Mouse (Mus musculus) megakaryocyte-erythroid progenitor cell, adult 5-6 weeks (primary cell): ENCODE measurements around the gene Klk1b24. TPM values are rescaled to one million over a fixed set of nuclear protein-coding genes. Genes with fewer than 3 reads are reported as not detected.
"Not testable (repeated sequence)": the region's sequence is repeated elsewhere in the genome, so short reads cannot be mapped to it uniquely, and the experiment has no call there.

Experiments
- ATAC-seq: replicated peaks from 2 replicates; pipeline ENCODE4 v1.8.0; 2016; ENCODE audit warnings: mild to moderate bottlenecking, inconsistent platforms; ENCODE audit not compliant: severe bottlenecking, poor library complexity, low FRiP score, low TSS enrichment
- total RNA-seq, 2 experiments: library from RNA; stranded (forward) in 1 of 2; stranded (reverse) in 1 of 2; fragments of 200-1000, 215-1000 nt in 1 of 2; fragments of >200 nt in 1 of 2; fragmentation: Nextera tagmentation in 1 of 2; gene quantifications; 2 replicates each; pipeline ENCODE4 v1.2.3; 2014 to 2017

The Klk1b24 gene
- total RNA-seq (2014; fragmentation: Nextera tagmentation) (not detected in 2 replicates), total RNA-seq (2017) (not detected in 2 replicates)

DNA sequence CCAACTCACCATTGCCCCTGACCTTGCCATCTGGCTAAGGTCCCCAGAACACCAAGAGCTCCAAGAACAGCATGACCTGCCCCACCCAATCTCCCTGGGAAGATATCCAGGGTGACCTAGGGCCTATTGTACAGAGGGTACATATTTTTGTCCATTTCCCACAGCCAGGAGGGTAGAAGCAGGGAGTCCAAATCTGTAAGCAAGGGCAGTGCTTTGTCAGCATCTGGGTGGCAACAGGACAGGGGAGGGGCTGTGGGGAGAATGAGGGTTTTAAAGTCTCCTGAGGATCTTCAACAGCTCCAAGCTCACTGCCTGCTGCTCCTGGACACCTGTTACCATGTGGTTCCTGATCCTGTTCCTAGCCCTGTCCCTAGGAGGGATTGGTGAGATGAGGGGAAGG lies at the start of gene Klk1b24:
Gene Klk1b24, plus strand, starts transcription at position 301 of the 400 bp plus-strand sequence.
- not testable (repeated sequence) for ATAC-seq

DNA sequence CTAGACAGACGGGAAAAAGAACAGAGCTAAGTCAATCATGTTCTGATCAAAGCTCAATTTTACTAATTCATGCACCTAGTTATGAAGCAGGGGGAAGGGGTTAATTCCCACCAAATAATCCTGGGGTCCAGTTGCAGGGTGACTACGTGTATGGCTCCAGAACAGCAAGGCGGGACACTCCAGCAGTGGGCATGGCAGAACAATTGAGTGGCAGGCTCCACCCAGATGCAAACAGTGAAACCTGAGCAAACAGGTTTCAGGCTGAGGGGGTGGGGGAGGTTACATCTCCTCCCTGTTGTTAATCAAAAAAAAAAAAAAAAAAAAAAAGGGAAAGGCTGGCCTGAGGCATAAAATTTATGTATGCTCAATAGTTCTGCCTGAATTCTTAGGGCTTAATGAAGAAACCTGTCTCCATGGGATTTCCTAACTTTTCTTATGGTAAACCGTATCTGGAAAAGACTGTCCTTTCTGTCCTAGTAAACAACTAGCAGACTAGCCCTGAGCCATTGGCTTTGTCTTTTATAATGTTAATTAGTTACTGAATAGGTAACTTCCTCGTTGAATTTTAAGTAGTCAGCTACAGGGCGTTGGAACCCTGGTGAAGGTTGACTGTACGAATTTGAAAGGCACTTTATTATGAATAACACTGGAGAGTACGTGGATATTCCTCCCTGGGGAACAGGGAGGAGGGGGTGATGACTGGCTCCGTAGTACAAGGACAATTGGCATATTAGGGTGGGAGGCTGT lies 8.6 kb upstream of the Klk1b24 start:
- ATAC-seq = no peak

DNA sequence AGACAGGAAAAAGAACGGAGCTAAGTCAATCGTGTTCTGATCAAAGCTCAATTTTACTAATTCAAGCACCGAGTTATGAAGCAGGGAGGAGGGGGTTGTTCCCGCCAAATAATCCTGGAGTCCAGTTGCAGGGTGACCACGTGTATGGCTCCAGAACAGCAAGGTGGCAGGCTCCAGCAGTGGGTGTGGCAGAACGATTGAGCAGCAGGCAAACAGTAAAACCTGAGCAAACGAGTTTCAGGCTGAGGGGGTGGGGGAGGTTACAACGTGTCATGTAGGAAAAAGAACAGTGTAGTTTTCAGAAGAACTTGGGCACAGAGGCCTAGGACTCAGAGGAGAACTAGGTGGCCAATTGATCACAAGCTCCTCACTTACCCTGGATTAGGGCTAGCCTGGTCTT lies 1.5 kb upstream of the Klk1b24 start:
- not testable (repeated sequence) for ATAC-seq

DNA sequence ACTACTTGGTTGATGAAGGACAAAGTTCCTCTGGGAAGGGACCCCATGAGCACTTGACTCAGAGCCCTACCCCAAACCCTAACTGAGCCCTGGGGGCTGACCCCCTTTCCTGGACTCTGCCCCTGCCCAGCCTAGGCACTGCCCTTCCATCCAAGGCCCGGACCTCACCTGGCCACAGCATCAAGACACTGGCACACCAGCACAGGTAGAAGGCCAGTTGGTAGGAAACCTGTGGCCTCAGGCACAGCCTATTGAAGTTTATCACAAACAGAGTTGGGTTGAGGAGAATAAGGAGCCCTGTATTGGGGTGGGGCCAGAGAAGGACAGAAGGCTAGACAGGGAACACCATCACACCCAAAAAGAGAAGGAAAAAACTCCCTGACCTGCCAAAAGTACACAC lies 5.4 kb downstream of the Klk1b24 start:
- ATAC-seq = not testable (repeated sequence)

DNA sequence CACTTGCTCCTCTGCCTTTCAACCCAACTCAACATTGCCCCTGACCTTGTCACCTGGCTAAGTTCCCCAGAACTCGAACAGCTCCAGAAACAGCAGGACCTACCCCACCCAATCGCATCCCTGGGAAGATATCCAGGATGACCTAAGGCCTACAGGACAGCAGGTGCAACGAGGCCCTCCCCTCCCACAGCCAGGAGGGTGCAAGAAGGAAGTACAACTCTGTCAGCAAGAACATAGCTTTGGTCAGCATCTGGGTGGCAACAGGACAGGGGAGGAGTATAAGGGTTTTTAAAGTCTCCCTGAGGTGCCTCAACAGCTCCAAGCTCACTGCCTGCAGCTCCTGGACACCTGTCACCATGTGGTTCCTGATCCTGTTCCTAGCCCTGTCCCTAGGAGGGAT lies 9.9 kb downstream of the Klk1b24 start, which contains the start of gene Klk1b3:
Gene Klk1b3, plus strand, starts transcription at position 301 of the 400 bp plus-strand sequence.
- ATAC-seq = no peak

DNA sequence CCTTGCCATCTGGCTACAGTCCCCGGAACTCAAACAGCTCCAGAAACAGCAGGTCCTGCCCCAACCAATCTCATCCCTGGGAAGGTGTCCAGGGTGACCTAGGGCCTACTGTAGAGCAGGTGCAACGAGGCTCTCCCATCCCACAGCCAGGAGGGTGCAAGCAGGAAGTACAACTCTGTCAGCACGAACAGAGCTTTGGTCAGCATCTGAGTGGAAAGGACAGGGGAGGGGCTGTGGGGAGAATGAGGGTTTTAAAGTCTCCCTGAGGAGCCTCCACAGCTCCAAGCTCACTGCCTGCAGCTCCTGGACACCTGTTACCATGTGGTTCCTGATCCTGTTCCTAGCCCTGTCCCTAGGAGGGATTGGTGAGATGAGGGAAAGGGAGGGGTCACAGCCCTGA lies 19.1 kb downstream of the Klk1b24 start, which contains the start of gene Klk1b4:
Gene Klk1b4, plus strand, starts transcription at position 301 of the 400 bp plus-strand sequence.
- ATAC-seq = not testable (repeated sequence)

DNA sequence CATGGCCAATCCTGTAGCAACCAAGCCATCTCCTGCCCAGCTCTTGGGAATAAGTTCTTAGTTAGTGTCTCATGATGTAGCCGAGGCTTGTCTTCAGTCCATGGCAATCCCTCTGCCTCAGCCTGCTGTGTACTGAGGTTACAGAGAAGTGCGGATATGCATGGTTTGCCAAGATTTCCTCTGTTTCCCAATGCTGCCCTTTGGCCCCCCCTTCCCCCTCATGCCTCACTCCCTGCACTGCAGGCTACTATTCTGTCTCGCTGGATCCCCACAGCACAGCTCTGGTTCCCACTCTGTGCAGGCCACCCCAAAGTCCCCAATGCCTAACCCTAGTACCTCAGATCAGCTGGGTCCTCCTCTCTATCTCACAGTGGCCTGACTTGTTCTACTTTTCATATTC lies 20.3 kb downstream of the Klk1b24 start:
- ATAC-seq = no peak

DNA sequence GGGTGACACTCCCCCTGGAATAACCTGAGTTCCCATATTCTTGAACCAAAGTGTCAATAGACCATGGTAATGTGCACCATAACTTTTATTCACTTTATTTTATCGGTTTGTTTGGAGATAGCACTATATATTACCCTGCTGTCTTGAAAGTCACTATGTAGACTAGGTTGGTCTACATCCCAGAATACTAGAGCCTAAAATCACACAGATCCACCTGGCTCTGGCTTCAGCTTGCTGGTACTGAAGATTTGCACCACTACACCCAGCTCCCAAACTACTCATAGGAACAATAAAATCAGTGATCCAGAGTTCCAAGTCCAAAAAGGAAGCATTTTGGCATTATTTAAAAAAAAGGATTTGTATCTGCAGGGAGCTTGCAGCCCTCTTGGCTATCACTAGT lies 27.6 kb downstream of the Klk1b24 start, which contains the start of gene Klk1b5:
Gene Klk1b5, plus strand, starts transcription at position 301 of the 400 bp plus-strand sequence.
- no peak for ATAC-seq

DNA sequence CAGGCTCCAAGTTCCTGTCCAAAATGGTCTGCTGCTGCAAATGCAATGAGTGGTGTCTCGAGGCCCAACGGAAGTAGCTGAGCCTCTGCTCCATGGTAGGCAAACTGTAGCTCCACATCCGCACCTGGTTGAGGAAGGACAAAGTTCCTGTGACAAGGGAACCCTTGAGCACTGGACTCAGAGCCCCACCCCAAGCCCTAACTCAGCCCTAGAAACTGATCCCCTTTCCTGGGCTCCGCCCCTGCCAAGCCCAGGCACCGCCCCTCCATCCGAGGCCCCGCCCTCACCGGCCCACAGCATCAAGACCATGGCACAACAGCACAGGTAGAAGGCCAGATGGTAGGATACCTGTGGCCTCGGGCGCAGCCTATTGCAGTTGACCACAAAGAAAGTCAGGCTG lies 33.6 kb downstream of the Klk1b24 start:
- not testable (repeated sequence) for ATAC-seq

DNA sequence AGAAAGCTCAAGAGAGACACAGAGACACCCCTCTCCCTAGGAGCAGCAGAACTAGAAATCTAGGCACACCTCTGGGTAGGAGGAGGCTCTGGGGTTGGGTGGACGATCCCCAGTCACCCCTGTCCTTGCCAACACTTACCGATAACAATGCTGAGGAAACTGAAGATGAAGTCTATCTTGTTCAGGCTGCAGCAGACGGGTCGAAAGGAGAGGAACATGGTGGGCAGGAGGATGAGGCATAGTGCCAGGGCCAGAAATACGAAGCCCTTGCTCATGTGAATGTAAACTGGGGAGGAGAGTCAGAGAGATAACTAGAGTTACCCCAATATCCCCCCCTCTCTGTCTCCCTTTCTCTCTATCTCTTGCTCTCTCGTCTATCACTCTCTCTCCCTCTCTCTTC lies 34.3 kb downstream of the Klk1b24 start:
- ATAC-seq = not testable (repeated sequence)

DNA sequence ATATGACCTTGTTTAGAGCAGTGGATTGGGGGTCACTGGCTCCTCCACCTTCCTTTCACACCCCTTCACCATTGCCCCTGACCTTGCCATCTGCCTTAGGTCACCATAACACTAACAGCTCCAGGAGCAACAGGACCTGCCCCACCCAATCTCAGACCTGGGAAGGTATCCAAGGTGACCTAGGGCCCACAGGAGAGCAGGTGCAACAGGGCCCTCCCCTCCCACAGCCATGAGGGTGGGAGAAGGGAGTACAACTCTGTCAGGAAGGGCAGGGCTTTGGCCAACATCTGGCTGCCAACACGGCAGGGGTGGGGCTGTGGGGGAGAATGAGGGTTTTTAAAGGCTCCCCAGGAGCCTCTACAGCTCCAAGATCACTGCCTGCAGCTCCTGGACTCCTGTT lies 37.0 kb downstream of the Klk1b24 start, which contains the start of gene Klk1:
Gene Klk1, plus strand, starts transcription at position 285 of the 400 bp plus-strand sequence.
- no peak for ATAC-seq

DNA sequence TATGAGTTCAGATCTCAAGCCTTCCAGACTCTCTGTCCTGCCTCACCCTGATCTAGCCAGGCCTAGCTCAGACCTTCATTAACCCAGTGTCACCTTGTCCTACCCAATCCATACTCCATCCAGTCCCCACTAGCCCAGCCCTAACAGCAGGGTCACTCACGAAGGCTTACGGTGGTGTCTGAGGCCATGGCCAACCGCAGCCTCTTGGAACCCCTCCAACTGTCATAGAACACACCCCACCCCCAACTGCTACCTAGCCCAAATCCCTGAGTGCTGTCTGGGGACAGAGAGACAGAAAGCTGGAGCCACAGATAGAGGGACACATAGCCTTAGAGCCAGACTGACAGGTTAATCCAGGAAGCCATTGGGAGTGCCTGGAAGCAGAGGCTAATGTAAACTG lies 47.9 kb downstream of the Klk1b24 start, which contains the start of gene Gm36864:
Gene Gm36864, plus strand, starts transcription at position 269 of the 400 bp plus-strand sequence.
- no peak for ATAC-seq

DNA sequence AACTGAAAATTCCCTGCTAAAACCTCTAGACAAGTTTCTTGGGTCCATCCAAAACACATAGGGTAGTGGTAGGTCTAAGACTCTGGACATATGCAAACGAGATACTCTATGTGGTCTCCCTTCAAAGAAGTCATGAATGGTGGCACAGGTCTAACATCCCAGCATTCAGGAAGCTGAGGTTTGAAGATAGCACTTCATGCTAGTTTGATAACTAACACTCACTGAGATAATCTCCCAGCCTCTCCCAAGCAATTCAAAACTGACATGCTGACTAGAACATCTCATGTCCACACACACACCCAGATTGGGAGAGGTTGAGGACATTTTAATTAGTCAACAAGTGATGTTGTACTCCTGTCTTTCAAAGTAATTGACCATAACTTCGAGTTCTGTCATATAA lies 51.9 kb downstream of the Klk1b24 start:
- ATAC-seq = no peak

DNA sequence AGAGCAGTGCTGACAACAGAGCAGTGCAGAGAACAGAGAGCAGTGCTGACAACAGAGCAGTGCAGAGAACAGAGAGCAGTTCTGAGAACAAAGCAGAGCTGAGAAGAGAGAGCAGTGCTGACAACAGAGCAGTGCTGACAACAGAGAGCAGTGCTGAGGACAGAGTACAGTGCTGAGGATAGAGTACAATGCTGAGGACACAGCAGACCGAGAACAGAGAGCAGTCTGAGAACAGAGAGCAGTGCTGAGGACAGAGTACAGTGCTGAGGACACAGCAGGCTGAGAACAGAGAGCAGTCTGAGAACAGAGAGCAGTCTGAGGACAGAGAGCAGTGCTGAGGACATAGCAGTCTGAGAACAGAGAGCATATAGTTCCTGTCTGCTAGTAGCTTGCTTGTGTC lies 52.7 kb downstream of the Klk1b24 start:
- ATAC-seq = peak; percentile 40; the same call in 1 of the 2 replicates

DNA sequence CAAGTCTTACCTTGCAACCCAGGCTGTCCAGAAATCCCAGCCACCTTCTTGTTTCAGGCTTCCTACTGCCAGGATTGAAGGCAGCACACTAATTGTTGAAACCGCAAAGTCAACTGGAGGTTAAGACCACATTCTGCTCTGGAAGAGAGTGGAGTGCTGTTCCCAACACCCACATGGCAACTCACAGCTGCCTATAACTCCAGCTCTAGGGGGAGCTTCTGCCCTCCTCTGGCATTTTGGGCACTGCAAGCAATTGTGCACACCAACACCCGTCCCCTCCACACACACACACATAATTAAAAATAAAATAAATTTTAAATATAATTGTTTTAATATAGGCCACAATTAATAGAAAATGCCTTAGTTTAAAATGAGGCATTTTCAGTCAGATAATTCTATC lies 53.1 kb downstream of the Klk1b24 start:
- no peak for ATAC-seq

Other genes with a start within 250 kb of the Klk1b24 start
- gene Klk1b8, start 237.6 kb upstream of the Klk1b24 start, total RNA-seq (2014; fragmentation: Nextera tagmentation) = not detected in 2 replicates
- gene Klk1b8, start 237.6 kb upstream of the Klk1b24 start, total RNA-seq (2017) = not detected in 2 replicates
- not detected in 2 replicates for gene Klk1b1, start 221.5 kb upstream of the Klk1b24 start, total RNA-seq (2014; fragmentation: Nextera tagmentation)
- gene Klk1b1, start 221.5 kb upstream of the Klk1b24 start, total RNA-seq (2017) = not detected in 2 replicates
- not detected in 2 replicates for gene Klk1b9, start 212.2 kb upstream of the Klk1b24 start, total RNA-seq (2014; fragmentation: Nextera tagmentation)
- gene Klk1b9, start 212.2 kb upstream of the Klk1b24 start, total RNA-seq (2017) = not detected in 2 replicates
- gene Klk1b11, start 192.4 kb upstream of the Klk1b24 start, total RNA-seq (2014; fragmentation: Nextera tagmentation) = not detected in 2 replicates
- gene Klk1b11, start 192.4 kb upstream of the Klk1b24 start, total RNA-seq (2017) = not detected in 2 replicates
- not detected in 2 replicates for gene Klk1b26, start 176.1 kb upstream of the Klk1b24 start, total RNA-seq (2014; fragmentation: Nextera tagmentation)
- not detected in 2 replicates for gene Klk1b26, start 176.1 kb upstream of the Klk1b24 start, total RNA-seq (2017)
- gene Klk1b27, start 135.9 kb upstream of the Klk1b24 start, total RNA-seq (2014; fragmentation: Nextera tagmentation) = not detected in 2 replicates
- gene Klk1b27, start 135.9 kb upstream of the Klk1b24 start, total RNA-seq (2017) = not detected in 2 replicates
- not detected in 2 replicates for gene Klk1b21, start 85.9 kb upstream of the Klk1b24 start, total RNA-seq (2014; fragmentation: Nextera tagmentation)
- not detected in 2 replicates for gene Klk1b21, start 85.9 kb upstream of the Klk1b24 start, total RNA-seq (2017)
- not detected in 2 replicates for gene Klk1b22, start 75.6 kb upstream of the Klk1b24 start, total RNA-seq (2014; fragmentation: Nextera tagmentation)
- gene Klk1b22, start 75.6 kb upstream of the Klk1b24 start, total RNA-seq (2017) = not detected in 2 replicates
- not detected in 2 replicates for gene Klk1b16, start 51.5 kb upstream of the Klk1b24 start, total RNA-seq (2014; fragmentation: Nextera tagmentation)
- gene Klk1b16, start 51.5 kb upstream of the Klk1b24 start, total RNA-seq (2017) = not detected in 2 replicates
- not detected in 2 replicates for gene Klk1b3, start 10.0 kb downstream of the Klk1b24 start, total RNA-seq (2014; fragmentation: Nextera tagmentation)
- not detected in 2 replicates for gene Klk1b3, start 10.0 kb downstream of the Klk1b24 start, total RNA-seq (2017)
- gene Klk1b4, start 19.2 kb downstream of the Klk1b24 start, total RNA-seq (2014; fragmentation: Nextera tagmentation) = not detected in 2 replicates
- gene Klk1b4, start 19.2 kb downstream of the Klk1b24 start, total RNA-seq (2017) = not detected in 2 replicates
- gene Klk1b5, start 27.7 kb downstream of the Klk1b24 start, total RNA-seq (2014; fragmentation: Nextera tagmentation) = not detected in 2 replicates
- gene Klk1b5, start 27.7 kb downstream of the Klk1b24 start, total RNA-seq (2017) = not detected in 2 replicates
- gene Klk1, start 37.1 kb downstream of the Klk1b24 start, total RNA-seq (2014; fragmentation: Nextera tagmentation) = not detected in 2 replicates
- not detected in 2 replicates for gene Klk1, start 37.1 kb downstream of the Klk1b24 start, total RNA-seq (2017)
- not detected in 2 replicates for gene Gm36864, start 47.9 kb downstream of the Klk1b24 start, total RNA-seq (2014; fragmentation: Nextera tagmentation)
- gene Gm36864, start 47.9 kb downstream of the Klk1b24 start, total RNA-seq (2017) = not detected in 2 replicates
- 1.2 TPM in 1 of 2 replicates, not detected in the other for gene 1700028J19Rik, start 58.5 kb downstream of the Klk1b24 start, total RNA-seq (2014; fragmentation: Nextera tagmentation)
- 0.46 TPM in 1 of 2 replicates, not detected in the other for gene 1700028J19Rik, start 58.5 kb downstream of the Klk1b24 start, total RNA-seq (2017)
- 93.5 and 176 TPM in 2 replicates for gene 2410002F23Rik, start 58.5 kb downstream of the Klk1b24 start, total RNA-seq (2014; fragmentation: Nextera tagmentation)
- gene 2410002F23Rik, start 58.5 kb downstream of the Klk1b24 start, total RNA-seq (2017) = 77.1 and 113 TPM in 2 replicates
- gene Acp4, start 69.1 kb downstream of the Klk1b24 start, total RNA-seq (2014; fragmentation: Nextera tagmentation) = not detected in 2 replicates
- not detected in 2 replicates for gene Acp4, start 69.1 kb downstream of the Klk1b24 start, total RNA-seq (2017)
- gene Gm15517, start 73.2 kb downstream of the Klk1b24 start, total RNA-seq (2014; fragmentation: Nextera tagmentation) = not detected in 2 replicates
- gene Gm15517, start 73.2 kb downstream of the Klk1b24 start, total RNA-seq (2017) = not detected in 2 replicates
- 0.74 and 0.77 TPM in 2 replicates for gene Clec11a, start 118.7 kb downstream of the Klk1b24 start, total RNA-seq (2014; fragmentation: Nextera tagmentation)
- gene Clec11a, start 118.7 kb downstream of the Klk1b24 start, total RNA-seq (2017) = 1.7 and 4.3 TPM in 2 replicates
- 0.22 and 1.3 TPM in 2 replicates for gene Shank1, start 122.0 kb downstream of the Klk1b24 start, total RNA-seq (2014; fragmentation: Nextera tagmentation)
- 0.27 TPM in 1 of 2 replicates, not detected in the other for gene Shank1, start 122.0 kb downstream of the Klk1b24 start, total RNA-seq (2017)
- gene Syt3, start 195.9 kb downstream of the Klk1b24 start, total RNA-seq (2014; fragmentation: Nextera tagmentation) = not detected in 2 replicates
- gene Syt3, start 195.9 kb downstream of the Klk1b24 start, total RNA-seq (2017) = 0.61 TPM in 1 of 2 replicates, not detected in the other
- not detected in 2 replicates for gene 1700008O03Rik, start 197.6 kb downstream of the Klk1b24 start, total RNA-seq (2014; fragmentation: Nextera tagmentation)
- 0.65 TPM in 1 of 2 replicates, not detected in the other for gene 1700008O03Rik, start 197.6 kb downstream of the Klk1b24 start, total RNA-seq (2017)
- not detected in 2 replicates for gene Lrrc4b, start 240.8 kb downstream of the Klk1b24 start, total RNA-seq (2014; fragmentation: Nextera tagmentation)
- not detected in 2 replicates for gene Lrrc4b, start 240.8 kb downstream of the Klk1b24 start, total RNA-seq (2017)